Comparison of ENCODE assay signal across 12 mouse cellular contexts in the genomic region with DNA sequence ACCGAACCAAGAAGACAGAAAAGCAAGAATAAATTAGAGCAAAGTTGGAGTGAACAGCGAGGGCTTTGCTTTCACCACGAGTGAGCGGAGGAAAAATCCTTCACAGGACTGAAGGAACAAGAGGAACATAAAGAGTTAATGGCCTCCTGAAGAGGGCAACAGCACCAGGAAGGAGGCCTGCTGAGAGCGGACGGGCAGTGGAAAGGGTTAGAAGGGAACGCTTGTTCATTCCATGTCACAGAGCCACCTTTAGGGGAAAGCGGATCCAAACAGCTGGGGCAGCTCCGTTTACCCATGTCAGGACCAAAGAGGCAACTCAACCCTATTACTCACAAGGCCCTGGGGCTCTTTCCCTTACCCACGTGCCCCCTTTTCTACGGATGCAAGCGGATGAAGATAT. TPM values are rescaled to one million over a fixed set of nuclear protein-coding genes. Genes with fewer than 3 reads are reported as not detected.
A peak's percentile ranks its signal among the peaks of the same experiment; 100 is the strongest.
DNase-seq lines count a peak whose midpoint lies in the region; ATAC-seq and TF ChIP-seq lines count a peak whose summit lies in the region.
"Had no signal": no experiment of that assay in that cellular context is flagged by ENCODE, and none has a peak within 500 bp of the region (broad histone marks: within the 10 kb centered on the region; RNA-seq: fewer than 3 reads in every experiment).

No protein-coding gene starts in this region.

- peaks cover 14% of the 10 kb centered on the region for H3K36me3 ChIP-seq in liver, embryonic 12.5 days

- no peak overlapping the region for H3K4me3 ChIP-seq in embryonic fibroblast, embryonic 13.5 days (ENCODE audit: insufficient read depth, low read length)
- H3K4me3 ChIP-seq in liver, embryonic 12.5 days, result no peak overlapping the region
- H3K4me3 ChIP-seq: erythroblast, embryonic 14.5 days had no signal

- DNase-seq in kidney, adult 18-20 months, result peak; percentile 8
- no peak for DNase-seq in kidney, postnatal 14 days
- DNase-seq in embryo, embryonic 10.5 days (ENCODE audit: low spot score), result peak; percentile 52
- no peak for DNase-seq in spleen, adult 12 weeks (ENCODE audit: low spot score)
- no peak for DNase-seq in adrenal gland, postnatal 4 days (ENCODE audit: low spot score in 2 of 2)
- DNase-seq in thymus, postnatal 36 days, result no peak
- DNase-seq: adrenal gland, postnatal 25 days had no signal

- WGBS in liver, embryonic 12.5 days (ENCODE audit: insufficient replicate concordance), result 65% methylated on average over 12 of the region's 12 CpGs

- H3K9ac ChIP-seq in liver, embryonic 12.5 days, result no peak overlapping the region

- no peaks in the 10 kb centered on the region for H3K27me3 ChIP-seq in liver, embryonic 12.5 days (replicated peaks)

- no peak for TF ChIP-seq CTCF in embryonic fibroblast, embryonic 13.5 days (IDR thresholded peaks at IDR 0.05; ENCODE audit: borderline replicate concordance, insufficient read depth, low read length)

- peak overlapping the region; percentile 99 for H3K27ac ChIP-seq in embryonic fibroblast, embryonic 13.5 days (ENCODE audit: insufficient read depth, low read length)
- H3K27ac ChIP-seq in liver, embryonic 12.5 days, result peak overlapping the region; percentile 73; the same call in 1 of the 2 replicates

- TF ChIP-seq POLR2A in embryonic fibroblast, embryonic 13.5 days (IDR thresholded peaks at IDR 0.05; ENCODE audit: low read depth, low read length), result no peak

- peaks cover 26% of the 10 kb centered on the region for H3K4me1 ChIP-seq in embryonic fibroblast, embryonic 13.5 days (ENCODE audit: control insufficient read depth, insufficient read depth, low read length)
- peaks cover 55% of the 10 kb centered on the region for H3K4me1 ChIP-seq in liver, embryonic 12.5 days

- H3K4me2 ChIP-seq in liver, embryonic 12.5 days, result peak overlapping the region; percentile 38; the same call in 1 of the 2 replicates

- no peak for ATAC-seq in liver, embryonic 12.5 days
- ATAC-seq: inflammation-experienced regulatory T-cells, adult 6 months had no signal

- H3K9me3 ChIP-seq in liver, embryonic 12.5 days (replicated peaks), result no peaks in the 10 kb centered on the region

RNA-seq across cellular contexts. Expression of a gene that starts 54.3 kb away (rescaled TPM):
- polyA plus RNA-seq in embryonic fibroblast, embryonic 13.5 days (2011; ENCODE audit: insufficient read length, low read depth, missing spikeins), result 71.6 and 93.6 TPM in 2 replicates
- polyA plus RNA-seq in liver, embryonic 12.5 days (2016; fragmentation: Nextera tagmentation; extraction: Ambion mirVana), result 43.1 and 45.1 TPM in 2 replicates
- total RNA-seq in adrenal gland, postnatal 4 days (2021), result 10 to 100 TPM; 30.2 to 62.8 TPM
- total RNA-seq: megakaryocyte, adult 5-6 weeks had no signal
- polyA plus RNA-seq: inflammation-experienced regulatory T-cells, adult 6 months had no signal

Comparison
In these comparisons a context has a peak if more than half of its experiments do, and no peak if none do; other contexts are left out.
1. DNase-seq: peak in kidney, adult 18-20 months (single experiment) and embryo, embryonic 10.5 days (single experiment); none in kidney, postnatal 14 days (single experiment), spleen, adult 12 weeks (single experiment), adrenal gland, postnatal 4 days (0 of 2) and thymus, postnatal 36 days (0 of 2).